Mouse (Mus musculus) thymus, postnatal 10 days (tissue): ENCODE measurements around the gene Hsph1.

Experiments used
- DNase-seq, 2 experiments: peaks; one replicate each; pipeline ENCODE4 v3.0.0; 2021; ENCODE audit warnings: low spot score in 2 of 2

Hsph1 gene

DNA sequence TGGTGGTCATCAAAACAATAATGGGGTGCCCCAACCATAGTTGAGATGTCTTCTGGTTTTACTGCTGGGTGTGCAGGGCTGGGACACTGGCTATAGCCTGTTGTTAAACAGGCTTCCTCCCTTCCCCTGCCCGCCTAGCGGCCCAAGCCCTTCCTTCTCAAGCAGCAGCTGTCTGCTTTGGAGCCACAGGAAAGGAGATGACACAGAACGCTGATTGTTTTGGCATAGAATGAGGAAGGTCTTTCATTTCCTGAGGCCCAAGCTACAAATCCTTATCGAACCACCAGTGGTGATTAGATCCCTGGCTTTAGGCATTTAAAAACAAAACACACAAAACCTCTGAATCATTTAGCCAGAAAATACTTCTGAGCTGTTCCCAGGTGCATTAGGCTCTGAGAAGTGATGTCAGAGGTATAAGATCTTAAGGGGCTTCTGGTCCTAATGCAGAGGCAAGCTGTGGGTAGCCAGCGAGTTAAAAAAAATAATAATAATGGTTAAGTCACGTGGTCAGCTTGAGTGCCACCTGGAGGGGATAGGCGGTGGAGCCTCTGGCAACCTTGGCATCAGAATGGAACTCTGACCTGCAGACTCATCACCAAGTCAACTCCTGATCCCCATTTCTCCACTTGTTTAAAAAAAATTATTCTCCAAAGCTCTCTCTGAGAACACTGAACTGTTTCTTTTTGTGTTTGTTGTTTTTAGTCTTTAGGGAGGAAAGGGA is 47.2 kb downstream of the Hsph1 start:
- no peak for DNase-seq

DNA sequence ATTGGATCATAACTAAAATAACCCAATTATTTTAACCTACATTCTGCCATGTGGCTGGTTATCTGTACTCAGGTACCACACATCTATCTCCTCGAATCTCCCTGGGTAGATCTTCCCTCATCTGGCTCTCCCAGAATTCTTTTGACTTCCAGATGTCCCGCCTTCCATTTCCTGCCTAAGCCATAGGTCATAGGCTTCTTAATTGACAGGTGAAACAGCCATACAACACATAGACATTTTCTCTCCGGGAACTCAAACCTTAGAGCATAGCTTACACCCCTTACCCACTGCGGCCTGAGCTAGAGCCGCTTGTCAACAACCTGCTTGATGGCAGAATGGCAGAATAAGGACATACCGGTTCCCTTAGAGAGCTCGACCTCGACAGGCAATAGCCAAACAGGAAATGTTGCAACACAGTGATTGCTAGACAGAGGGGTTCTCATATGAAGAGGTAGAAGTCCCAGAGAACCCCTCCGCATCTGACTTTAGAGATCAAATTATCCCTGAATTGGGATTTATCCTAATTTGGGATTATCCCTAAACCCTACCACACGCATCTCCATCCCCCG is 48.8 kb downstream of the Hsph1 start:
- DNase-seq: no peak

DNA sequence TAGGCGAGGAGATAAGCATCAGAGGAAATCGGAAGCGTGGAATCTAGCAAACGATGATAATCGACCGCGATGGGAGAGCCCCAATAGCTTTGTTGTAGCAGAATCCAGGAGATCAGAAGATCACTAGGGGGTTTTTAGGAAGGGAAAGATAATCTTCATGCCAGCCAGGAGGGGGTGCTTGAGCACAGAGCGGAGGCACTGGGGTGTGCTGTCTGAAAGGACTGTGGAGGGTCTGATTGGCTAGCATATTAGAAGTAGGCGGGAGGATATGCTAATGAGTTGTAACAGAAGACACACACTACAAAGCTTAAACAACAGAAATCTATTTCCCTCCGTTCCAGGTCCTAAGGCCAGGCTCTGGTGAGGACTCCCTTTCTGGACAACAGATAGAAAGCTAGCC is 50.3 kb downstream of the Hsph1 start:
- DNase-seq: no peak

DNA sequence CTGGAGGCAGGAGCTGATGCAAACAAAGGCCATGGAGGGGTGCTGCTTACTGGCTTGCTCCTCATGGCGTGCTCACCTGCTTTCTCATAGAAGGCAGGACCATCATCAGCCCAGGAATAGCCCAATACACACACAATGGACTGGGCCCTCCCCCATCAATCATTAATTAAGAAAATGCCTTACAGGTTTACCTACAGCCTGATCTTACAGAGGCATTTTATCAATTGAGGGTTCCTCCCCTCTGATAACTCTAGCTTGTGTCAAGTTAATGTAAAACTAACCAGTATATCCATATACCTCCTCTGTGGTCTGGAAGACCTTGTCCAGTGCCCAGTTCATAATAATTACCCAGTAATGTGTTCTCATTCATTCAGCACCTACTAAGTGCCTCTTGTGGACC is 50.9 kb downstream of the Hsph1 start:
- DNase-seq: no peak

DNA sequence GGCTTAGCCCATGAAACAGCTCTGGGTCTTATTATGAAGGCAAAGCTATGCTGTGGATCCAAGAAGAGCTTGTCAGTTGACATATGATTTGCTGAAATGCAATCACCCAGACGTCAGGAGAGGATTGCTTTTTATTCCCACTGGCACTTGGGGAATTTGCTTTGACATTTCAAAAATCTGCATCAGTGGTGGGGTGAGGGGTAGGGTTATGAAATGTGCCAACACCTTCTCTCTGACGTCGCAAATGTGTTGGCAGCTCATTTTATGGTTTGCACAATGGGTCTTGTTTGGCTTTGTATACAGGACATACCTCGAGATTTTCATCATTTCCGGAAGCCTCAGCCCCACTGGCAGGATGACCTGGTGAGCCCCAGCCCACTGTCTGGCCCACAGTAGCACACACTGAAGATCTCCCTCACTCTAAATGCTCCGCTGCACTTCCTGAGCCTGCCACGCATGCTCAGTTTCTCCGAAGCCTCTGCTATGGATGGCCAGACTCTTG is 52.0 kb downstream of the Hsph1 start:
- no peak for DNase-seq

DNA sequence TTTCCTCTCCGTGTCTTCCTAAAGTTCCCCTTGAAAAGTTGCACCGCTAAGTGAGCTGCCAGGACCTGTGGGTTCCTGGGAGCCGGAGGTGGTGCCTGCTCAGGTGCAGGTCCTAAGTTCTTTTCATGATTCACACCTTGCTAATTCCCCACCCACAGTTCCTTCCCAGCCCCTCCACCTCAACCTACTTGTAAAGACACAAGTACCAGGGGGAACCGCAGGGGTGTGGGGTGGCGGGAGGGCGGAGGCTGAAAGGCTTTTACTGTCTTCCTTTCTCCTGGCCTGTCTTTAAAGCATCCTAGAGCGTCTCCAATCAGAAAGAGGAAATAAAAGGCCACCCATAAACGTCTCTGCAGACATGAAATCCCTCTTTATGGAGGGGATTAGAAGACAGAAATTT is 52.7 kb downstream of the Hsph1 start:
- no peak for DNase-seq

DNA sequence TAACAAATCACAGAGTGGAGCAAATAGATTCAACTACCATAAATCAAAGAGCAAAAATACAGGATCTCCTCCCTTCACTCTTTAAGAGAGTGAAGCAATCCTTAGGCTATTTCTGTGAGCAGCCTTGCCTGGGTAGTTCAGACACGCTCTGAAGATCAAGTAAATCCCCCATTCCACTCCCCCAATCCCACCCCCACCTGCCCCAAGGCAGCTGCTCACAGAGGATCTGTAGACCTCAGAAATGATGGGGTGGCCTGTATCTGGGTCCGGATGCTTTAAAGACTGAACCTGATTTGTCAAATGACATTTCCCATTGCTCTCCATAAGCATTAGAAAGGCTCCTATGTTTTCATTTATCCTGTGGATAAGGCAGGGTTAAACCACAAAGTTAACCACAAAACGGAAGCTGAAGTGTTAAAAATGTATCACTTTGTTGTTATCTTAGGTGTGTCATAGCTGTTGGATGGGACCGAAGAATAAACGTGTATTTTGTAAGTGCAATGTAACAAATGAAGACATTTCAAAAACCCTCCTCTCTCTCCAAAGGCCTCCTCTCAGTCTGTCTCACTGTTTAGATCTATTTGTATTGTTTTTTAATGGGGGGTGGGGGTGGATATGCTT is 53.4 kb downstream of the Hsph1 start:
- DNase-seq: no peak

DNA sequence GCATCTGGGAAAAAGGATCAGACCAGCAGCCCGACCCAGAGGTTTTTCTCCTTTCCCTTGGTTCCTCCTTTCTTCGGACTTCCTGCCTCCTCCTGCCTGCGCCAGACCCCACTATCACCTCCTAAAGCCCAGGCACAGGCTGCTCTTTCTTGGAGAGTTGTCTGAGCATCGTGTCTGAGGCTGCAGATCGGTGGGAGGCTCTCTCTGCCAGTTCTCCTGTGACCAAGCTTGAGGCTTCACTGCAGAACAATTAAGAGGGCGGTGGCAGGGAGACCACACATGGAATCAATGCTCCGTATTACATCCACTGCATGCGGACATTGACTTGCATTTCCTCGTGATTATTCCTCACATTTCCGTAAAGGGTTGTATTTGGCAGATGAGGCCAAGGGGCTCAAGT is 58.7 kb downstream of the Hsph1 start:
- DNase-seq: no peak

DNA sequence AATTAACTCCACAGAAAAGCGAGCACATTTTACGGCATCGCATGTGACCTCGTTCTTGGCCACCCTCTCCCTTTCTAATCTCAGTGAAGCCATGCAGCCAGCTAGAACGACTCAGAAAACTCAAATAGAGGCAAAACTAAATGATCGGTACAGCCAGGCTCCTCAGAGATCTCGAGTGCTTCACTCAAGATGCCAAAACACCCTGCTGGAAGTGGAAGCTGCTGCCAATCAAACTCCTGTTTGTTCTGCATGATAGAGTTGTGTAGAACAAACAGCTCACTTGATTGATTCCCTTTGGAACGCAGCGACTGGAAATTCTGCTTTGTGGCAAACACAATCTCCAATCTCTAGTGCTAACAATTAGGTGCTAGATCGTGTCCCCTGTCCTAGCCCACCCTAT is 59.2 kb downstream of the Hsph1 start:
- no peak for DNase-seq

DNA sequence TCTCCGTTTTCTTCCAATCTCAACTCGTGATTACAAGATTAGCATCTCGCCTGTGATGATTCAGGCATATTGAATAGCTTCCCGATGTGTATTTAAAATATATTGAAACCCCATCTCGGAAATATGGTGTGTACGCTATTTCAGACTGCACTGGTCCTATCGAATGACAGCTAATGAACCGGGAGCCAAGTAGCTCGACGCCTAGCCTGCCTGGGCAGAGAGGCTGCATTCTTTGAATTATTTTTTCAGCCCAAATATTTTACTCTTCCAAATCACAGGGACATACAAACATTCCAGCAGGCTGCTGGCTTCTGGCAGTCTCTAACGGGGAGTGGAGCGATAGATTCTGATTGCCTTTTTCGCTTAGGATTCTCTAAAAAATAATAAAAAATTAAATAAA is 67.2 kb downstream of the Hsph1 start:
- no peak for DNase-seq

DNA sequence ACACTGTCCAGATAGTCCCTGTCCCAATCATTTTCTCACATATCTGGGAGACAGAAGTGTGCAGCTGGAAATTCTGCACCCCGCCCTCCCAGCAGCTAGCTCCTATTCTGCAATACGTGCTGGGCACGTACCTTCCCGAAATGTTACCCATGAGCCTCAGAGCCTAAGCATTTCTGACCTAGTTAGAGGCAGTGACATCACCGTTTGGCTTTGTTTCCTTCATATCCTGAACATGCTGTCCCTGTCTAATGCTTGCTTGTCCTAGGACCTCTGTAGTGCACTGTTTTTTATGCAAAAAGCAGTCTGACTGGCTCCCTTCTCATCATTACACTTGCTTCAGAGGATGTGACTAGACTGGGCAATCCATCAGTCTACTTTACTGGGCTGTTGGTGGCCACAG is 69.2 kb downstream of the Hsph1 start:
- DNase-seq: no peak

DNA sequence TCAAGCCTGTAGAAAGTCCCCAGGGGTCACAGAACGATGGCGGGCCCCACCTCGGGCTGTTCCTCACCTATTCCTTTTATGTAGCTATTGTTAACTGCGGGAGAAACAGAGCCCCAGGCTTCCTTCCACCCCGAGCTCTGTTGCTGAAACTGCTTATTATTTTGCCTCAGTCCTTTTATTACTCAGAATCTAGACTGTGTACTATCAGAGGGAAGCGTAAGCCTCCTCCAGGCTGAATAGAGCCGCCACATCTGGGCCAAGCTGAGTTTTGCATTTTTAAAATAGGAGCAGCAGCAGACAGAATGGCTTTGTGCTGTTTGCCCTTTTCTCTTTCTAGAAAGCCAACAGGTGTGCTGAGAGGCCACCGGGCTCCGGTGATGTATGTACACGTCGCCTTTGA is 70.2 kb downstream of the Hsph1 start:
- no peak for DNase-seq
